Mouse (Mus musculus): Measurements from ENCODE around the gene Gm7735. TPM values are rescaled to one million over a fixed set of nuclear protein-coding genes. Genes with fewer than 3 reads are reported as not detected.
"Not testable (repeated sequence)": the region's sequence is repeated elsewhere in the genome, so short reads cannot be mapped to it uniquely, and the experiment has no call there.

Gm7735 gene
- not detected in 2 replicates for polyA plus RNA-seq (2015; fragmentation: Nextera tagmentation; extraction: Ambion mirVana)

DNA sequence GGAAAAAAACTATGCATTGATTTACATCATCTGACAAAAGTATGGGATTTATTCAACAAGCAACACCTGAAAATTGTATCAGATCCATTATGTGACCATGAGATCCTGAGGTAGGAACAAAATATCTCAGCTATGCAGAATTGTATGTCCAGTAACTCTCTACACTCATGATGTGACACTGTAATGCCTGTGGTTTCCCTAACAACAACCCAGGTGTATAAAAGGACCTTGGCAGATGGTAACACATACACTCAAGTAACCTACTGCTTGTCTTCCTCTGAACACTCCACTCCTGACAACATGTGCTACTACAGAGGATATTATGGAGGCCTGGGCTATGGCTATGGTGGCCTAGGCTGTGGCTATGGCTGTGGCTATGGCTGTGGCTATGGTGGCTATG, at the start of gene Gm7735:
TSS of gene Gm7735 (plus strand) at position 301 of the 400 bp plus-strand sequence.
- not testable (repeated sequence) for H3K4me3 ChIP-seq; H3K9ac ChIP-seq; H3K9me3 ChIP-seq; H3K4me2 ChIP-seq; H3K36me3 ChIP-seq (replicated peaks); H3K27ac ChIP-seq; H3K4me1 ChIP-seq; H3K27me3 ChIP-seq (replicated peaks); ATAC-seq (replicated peaks)

DNA sequence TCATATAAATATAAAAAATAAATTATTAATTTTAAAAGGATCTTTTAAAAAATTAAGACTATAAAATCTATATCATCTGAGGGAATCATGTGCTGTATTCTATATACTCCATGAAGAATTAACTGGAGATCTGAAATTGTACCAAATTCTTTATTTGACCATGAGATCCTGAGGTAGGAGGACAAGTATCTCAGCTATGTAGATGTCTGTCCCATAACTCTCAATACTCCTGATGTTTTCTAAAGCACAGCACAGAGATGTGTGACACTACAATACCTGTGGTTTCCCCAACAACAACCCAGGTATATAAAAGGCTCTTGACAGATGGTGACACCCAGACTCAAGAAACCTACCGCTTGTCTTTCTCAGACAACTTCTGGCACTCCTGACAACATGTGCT, 28.7 kb upstream of the Gm7735 start, which contains the start of gene Gm6358:
TSS of gene Gm6358 (plus strand) at position 301 of the 400 bp plus-strand sequence.
- Histone ChIP-seq H3K9me3 (no peaks in the 10 kb centered on the region), H3K4me3 (no peak within 1 kb of the TSS), H3K4me2 (no peak within 1 kb of the TSS), H3K36me3 (replicated peaks) (no peaks in the 10 kb centered on the region), H3K27ac (no peak within 1 kb of the TSS), H3K27me3 (replicated peaks) (no peaks in the 10 kb centered on the region), H3K4me1 (no peaks in the 10 kb centered on the region), H3K9ac (no peak within 1 kb of the TSS)
- no peak for ATAC-seq (replicated peaks)
- WGBS = 98% methylated on average over 1 of the region's 1 CpGs

DNA sequence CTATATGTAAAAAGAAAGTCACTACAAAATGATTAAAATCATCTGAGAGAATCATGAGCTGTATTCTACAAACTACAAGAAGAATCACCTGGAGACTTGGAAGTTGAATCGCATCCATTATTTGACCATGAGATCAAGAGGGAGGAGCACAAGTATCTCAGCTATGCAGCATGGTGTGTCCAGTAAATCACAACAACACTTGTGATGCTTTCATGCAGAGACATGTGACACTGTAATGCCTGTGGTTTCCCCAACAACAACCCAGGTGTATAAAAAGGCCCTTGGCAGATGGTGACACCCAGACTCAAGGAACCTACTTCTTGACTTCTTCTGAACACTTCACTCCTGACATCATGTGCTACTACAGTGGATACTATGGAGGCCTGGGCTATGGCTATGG, 18.5 kb upstream of the Gm7735 start, which contains the start of gene Gm10061:
TSS of gene Gm10061 (plus strand) at position 301 of the 400 bp plus-strand sequence.
- H3K4me1 ChIP-seq = no peaks in the 10 kb centered on the region
- no peak within 1 kb of the TSS for H3K4me2 ChIP-seq
- H3K36me3 ChIP-seq (replicated peaks) = no peaks in the 10 kb centered on the region
- WGBS = 96% methylated on average over 1 of the region's 1 CpGs
- H3K9me3 ChIP-seq = no peaks in the 10 kb centered on the region
- no peak within 1 kb of the TSS for H3K27ac ChIP-seq
- H3K4me3 ChIP-seq = no peak within 1 kb of the TSS
- ATAC-seq (replicated peaks) = no peak
- no peaks in the 10 kb centered on the region for H3K27me3 ChIP-seq (replicated peaks)
- no peak within 1 kb of the TSS for H3K9ac ChIP-seq

DNA sequence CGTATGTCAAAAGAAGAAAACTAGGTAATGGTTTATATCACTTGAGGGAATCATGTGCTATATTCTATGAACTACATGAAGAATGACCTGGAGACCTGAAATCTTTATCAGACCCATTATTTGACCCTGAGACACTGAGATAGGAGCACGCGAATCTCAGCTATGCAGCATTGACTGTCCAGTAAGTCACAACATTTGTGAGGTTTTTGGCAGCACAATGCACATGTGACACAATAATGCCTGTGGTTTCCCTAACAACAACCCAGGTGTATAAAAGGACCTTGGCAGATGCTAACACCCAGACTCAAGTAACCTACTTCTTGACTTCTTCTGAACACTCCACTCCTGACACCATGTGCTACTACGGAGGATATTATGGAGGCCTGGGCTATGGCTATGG, 11.6 kb upstream of the Gm7735 start, which contains the start of gene Gm9789:
TSS of gene Gm9789 (plus strand) at position 301 of the 400 bp plus-strand sequence.
- no peak within 1 kb of the TSS for H3K4me2 ChIP-seq
- H3K4me1 ChIP-seq = no peaks in the 10 kb centered on the region
- no peak within 1 kb of the TSS for H3K27ac ChIP-seq
- no peak for ATAC-seq (replicated peaks)
- H3K27me3 ChIP-seq (replicated peaks) = no peaks in the 10 kb centered on the region
- no peak within 1 kb of the TSS for H3K4me3 ChIP-seq
- H3K9ac ChIP-seq = no peak within 1 kb of the TSS
- no peaks in the 10 kb centered on the region for H3K9me3 ChIP-seq
- no peaks in the 10 kb centered on the region for H3K36me3 ChIP-seq (replicated peaks)
- WGBS = 94% methylated on average over 4 of the region's 4 CpGs

DNA sequence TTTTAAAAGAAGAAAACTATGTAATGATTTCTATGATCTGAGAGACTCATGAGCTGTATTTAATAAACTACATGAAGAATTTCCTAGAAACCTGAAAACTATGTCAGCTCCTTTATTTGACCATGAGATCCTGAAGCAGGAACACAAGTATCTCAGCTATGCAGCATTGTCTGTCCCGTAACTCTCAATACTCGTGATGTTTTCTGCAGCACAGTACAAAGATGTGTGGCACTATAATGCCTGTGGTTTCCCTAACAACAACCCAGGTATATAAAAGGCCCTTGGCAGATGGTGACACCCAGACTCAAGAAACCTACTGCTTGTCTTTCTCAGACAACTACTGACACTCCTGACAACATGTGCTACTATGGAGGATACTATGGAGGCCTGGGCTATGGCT, 5.1 kb downstream of the Gm7735 start, which contains the start of gene 1110057P08Rik:
TSS of gene 1110057P08Rik (plus strand) at position 301 of the 400 bp plus-strand sequence.
- Histone ChIP-seq H3K4me2 (no peak within 1 kb of the TSS), H3K27me3 (replicated peaks) (no peaks in the 10 kb centered on the region), H3K36me3 (replicated peaks) (no peaks in the 10 kb centered on the region), H3K4me3 (no peak within 1 kb of the TSS), H3K4me1 (no peaks in the 10 kb centered on the region), H3K27ac (no peak within 1 kb of the TSS), H3K9ac (no peak within 1 kb of the TSS), H3K9me3 (no peaks in the 10 kb centered on the region)
- 65% methylated on average over 2 of the region's 2 CpGs for WGBS
- ATAC-seq (replicated peaks) = no peak

DNA sequence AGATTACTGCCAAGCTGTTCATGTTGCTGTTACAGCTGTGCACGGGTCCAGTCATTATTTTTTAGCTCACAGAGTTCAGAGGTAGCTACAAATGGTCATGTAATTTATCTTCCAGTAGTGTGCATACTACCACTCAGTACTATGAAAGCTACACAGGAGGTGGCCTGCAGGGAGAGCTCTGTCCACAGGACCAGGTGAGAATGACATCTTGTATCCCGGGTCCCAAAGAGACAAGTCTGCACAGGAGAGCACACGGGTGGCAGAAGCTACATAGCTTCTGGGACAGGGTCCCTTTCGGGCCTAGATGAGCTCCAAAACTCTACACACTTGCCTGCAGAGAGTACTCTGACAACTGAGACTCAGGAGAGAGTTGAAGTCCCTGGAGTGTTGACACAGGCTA, 19.3 kb downstream of the Gm7735 start:
- Histone ChIP-seq H3K4me3 (no peak overlapping the region), H3K27ac (no peak overlapping the region), H3K27me3 (replicated peaks) (no peaks in the 10 kb centered on the region), H3K9ac (no peak overlapping the region), H3K9me3 (no peaks in the 10 kb centered on the region), H3K4me2 (no peak overlapping the region), H3K4me1 (no peaks in the 10 kb centered on the region), H3K36me3 (replicated peaks) (no peaks in the 10 kb centered on the region)
- ATAC-seq (replicated peaks) = no peak
- WGBS = 86% methylated on average over 4 of the region's 4 CpGs

DNA sequence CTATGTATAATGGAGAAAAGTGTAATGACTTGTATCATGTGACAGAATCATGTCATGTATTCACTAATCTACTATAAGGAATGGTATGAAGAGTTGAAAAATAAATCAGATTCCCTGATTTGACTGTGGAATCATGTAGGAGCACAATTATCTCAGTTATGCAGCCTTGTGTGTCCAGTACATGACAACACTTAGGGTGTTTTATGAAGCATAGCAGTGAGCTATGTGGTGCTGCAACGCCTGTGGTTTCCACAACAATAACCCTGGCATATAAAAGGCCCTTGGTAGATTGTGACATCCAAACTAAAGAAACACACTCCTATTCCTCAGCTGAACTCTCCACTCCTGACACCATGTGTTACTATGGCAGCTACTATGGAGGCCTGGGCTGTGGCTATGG, 36.3 kb downstream of the Gm7735 start, which contains the start of gene Krtap20-2:
TSS of gene Krtap20-2 (plus strand) at position 301 of the 400 bp plus-strand sequence.
- H3K9me3 ChIP-seq = no peaks in the 10 kb centered on the region
- H3K4me1 ChIP-seq = no peaks in the 10 kb centered on the region
- no peak within 1 kb of the TSS for H3K9ac ChIP-seq
- H3K27ac ChIP-seq = no peak within 1 kb of the TSS
- 81% methylated on average over 1 of the region's 1 CpGs for WGBS
- ATAC-seq (replicated peaks) = no peak
- H3K4me2 ChIP-seq = no peak within 1 kb of the TSS
- no peak within 1 kb of the TSS for H3K4me3 ChIP-seq
- no peaks in the 10 kb centered on the region for H3K36me3 ChIP-seq (replicated peaks)
- H3K27me3 ChIP-seq (replicated peaks) = no peaks in the 10 kb centered on the region

Other genes with a start within 250 kb of the Gm7735 start
- gene Krtap19-9b, start 237.2 kb upstream of the Gm7735 start, polyA plus RNA-seq (2015; fragmentation: Nextera tagmentation; extraction: Ambion mirVana) = not detected in 2 replicates
- gene Krtap16-3, start 206.6 kb upstream of the Gm7735 start, polyA plus RNA-seq (2015; fragmentation: Nextera tagmentation; extraction: Ambion mirVana) = not detected in 2 replicates
- not detected in 2 replicates for gene Krtap22-2, start 158.7 kb upstream of the Gm7735 start, polyA plus RNA-seq (2015; fragmentation: Nextera tagmentation; extraction: Ambion mirVana)
- not detected in 2 replicates for gene Gm10229, start 154.2 kb upstream of the Gm7735 start, polyA plus RNA-seq (2015; fragmentation: Nextera tagmentation; extraction: Ambion mirVana)
- not detected in 2 replicates for gene Krtap6-1, start 137.8 kb upstream of the Gm7735 start, polyA plus RNA-seq (2015; fragmentation: Nextera tagmentation; extraction: Ambion mirVana)
- not detected in 2 replicates for gene Gm10228, start 128.0 kb upstream of the Gm7735 start, polyA plus RNA-seq (2015; fragmentation: Nextera tagmentation; extraction: Ambion mirVana)
- gene Krtap6-5, start 121.6 kb upstream of the Gm7735 start, polyA plus RNA-seq (2015; fragmentation: Nextera tagmentation; extraction: Ambion mirVana) = not detected in 2 replicates
- not detected in 2 replicates for gene 1110025L11Rik, start 105.5 kb upstream of the Gm7735 start, polyA plus RNA-seq (2015; fragmentation: Nextera tagmentation; extraction: Ambion mirVana)
- gene Krtap6-3, start 85.5 kb upstream of the Gm7735 start, polyA plus RNA-seq (2015; fragmentation: Nextera tagmentation; extraction: Ambion mirVana) = not detected in 2 replicates
- not detected in 2 replicates for gene Gm6358, start 28.6 kb upstream of the Gm7735 start, polyA plus RNA-seq (2015; fragmentation: Nextera tagmentation; extraction: Ambion mirVana)
- not detected in 2 replicates for gene Gm10061, start 18.4 kb upstream of the Gm7735 start, polyA plus RNA-seq (2015; fragmentation: Nextera tagmentation; extraction: Ambion mirVana)
- not detected in 2 replicates for gene Gm9789, start 11.5 kb upstream of the Gm7735 start, polyA plus RNA-seq (2015; fragmentation: Nextera tagmentation; extraction: Ambion mirVana)
- gene 1110057P08Rik, start 5.2 kb downstream of the Gm7735 start, polyA plus RNA-seq (2015; fragmentation: Nextera tagmentation; extraction: Ambion mirVana) = not detected in 2 replicates
- gene Krtap20-2, start 36.4 kb downstream of the Gm7735 start, polyA plus RNA-seq (2015; fragmentation: Nextera tagmentation; extraction: Ambion mirVana) = not detected in 2 replicates
- gene Krtap21-1, start 234.4 kb downstream of the Gm7735 start, polyA plus RNA-seq (2015; fragmentation: Nextera tagmentation; extraction: Ambion mirVana) = not detected in 2 replicates